In genomic region chr6:124965747-124966146, GRCm38 (mm10) we compare ENCODE assay signal across 8 mouse cellular contexts. TPM values are rescaled to one million over a fixed set of nuclear protein-coding genes. Genes with fewer than 3 reads are reported as not detected.
DNase-seq lines count a peak whose midpoint lies in the region; ATAC-seq and TF ChIP-seq lines count a peak whose summit lies in the region.

No protein-coding gene starts in this region.

- peak; percentile 7 for DNase-seq in heart, postnatal 0 days (ENCODE audit: low spot score)
- DNase-seq in heart, postnatal 4 days, result no peak
- DNase-seq in ES-E14 (ENCODE audit: low read depth, low spot score), result no peak
- peak; percentile 58 for DNase-seq in forebrain, embryonic 11.5 days (ENCODE audit: low spot score)
- no peak for DNase-seq in adrenal gland, postnatal 25 days
- no peak for DNase-seq in right cerebral cortex, postnatal 14 days
- no peak for DNase-seq in cerebellum, adult 18-20 months

- in situ Hi-C loops in ES-E14 (cut with MboI; ENCODE audit: low sequenced_read_pairs in 2 of 2, unreplicated experiment in 2 of 2), result no loop called here

- peak overlapping the region; percentile 77 for H3K4me2 ChIP-seq in heart, postnatal 0 days (ENCODE audit: low read depth, low read length)
- peak overlapping the region; percentile 92 for H3K4me2 ChIP-seq in forebrain, embryonic 11.5 days (ENCODE audit: low read depth, low read length, severe bottlenecking)
- H3K4me2 ChIP-seq in liver, embryonic 16.5 days (ENCODE audit: low read depth, low read length), result peak overlapping the region; percentile 96

- no peaks in the 10 kb centered on the region for H3K27me3 ChIP-seq in heart, postnatal 0 days (ENCODE audit: control insufficient read depth, insufficient read depth, low read length)
- no peaks in the 10 kb centered on the region for H3K27me3 ChIP-seq in forebrain, embryonic 11.5 days (ENCODE audit: control insufficient read depth, insufficient read depth, low read length)
- no peaks in the 10 kb centered on the region for H3K27me3 ChIP-seq in liver, embryonic 16.5 days (ENCODE audit: control insufficient read depth, insufficient read depth, low read depth, low read length)

- TF ChIP-seq EP300 in heart, postnatal 0 days (IDR thresholded peaks at IDR 0.05; ENCODE audit: low read depth), result no peak

- no peak for TF ChIP-seq CTCF in heart, postnatal 0 days (IDR thresholded peaks at IDR 0.05; ENCODE audit: low read depth)

- no peaks in the 10 kb centered on the region for H3K9me3 ChIP-seq in heart, postnatal 0 days (replicated peaks; ENCODE audit: control insufficient read depth, low read length)
- H3K9me3 ChIP-seq in ES-E14 (ENCODE audit: control insufficient read depth, insufficient read depth, low read depth, low read length), result no peaks in the 10 kb centered on the region
- H3K9me3 ChIP-seq in forebrain, embryonic 11.5 days (ENCODE audit: control insufficient read depth, low read length), result no peaks in the 10 kb centered on the region
- H3K9me3 ChIP-seq in liver, embryonic 16.5 days (replicated peaks; ENCODE audit: control insufficient read depth, low read length), result no peaks in the 10 kb centered on the region

- WGBS in heart, postnatal 0 days, result 10% methylated on average over 15 of the region's 15 CpGs
- WGBS in forebrain, embryonic 11.5 days, result 15% methylated on average over 15 of the region's 15 CpGs
- WGBS in liver, embryonic 16.5 days (ENCODE audit: insufficient replicate concordance), result 2% methylated on average over 15 of the region's 15 CpGs

- peaks cover 13% of the 10 kb centered on the region for H3K4me1 ChIP-seq in heart, postnatal 0 days (ENCODE audit: control insufficient read depth, insufficient read depth)
- peaks cover 0 to 2% of the 10 kb centered on the region in 2 experiments; a peak in 1 of 4 replicates for H3K4me1 ChIP-seq in ES-E14 (ENCODE audit: control insufficient read depth in 2 of 2, insufficient read depth in 2 of 2, low read length in 2 of 2, poor library complexity in 1 of 2)
- H3K4me1 ChIP-seq in forebrain, embryonic 11.5 days (replicated peaks; ENCODE audit: control insufficient read depth, insufficient read depth, low read length), result peaks cover 7% of the 10 kb centered on the region; the same call in 1 of the 2 replicates
- peaks cover 18% of the 10 kb centered on the region for H3K4me1 ChIP-seq in liver, embryonic 16.5 days (ENCODE audit: control insufficient read depth, low read depth, low read length)

- peak overlapping the region; percentile 87 for H3K27ac ChIP-seq in heart, postnatal 0 days (ENCODE audit: low read depth)
- peak overlapping the region; percentile 86 for H3K27ac ChIP-seq in ES-E14 (ENCODE audit: insufficient read depth, low read depth, low read length, poor library complexity, severe bottlenecking)
- peak overlapping the region; percentile 83 for H3K27ac ChIP-seq in forebrain, embryonic 11.5 days (ENCODE audit: low read depth, low read length)
- peak overlapping the region; percentile 84 for H3K27ac ChIP-seq in liver, embryonic 16.5 days (ENCODE audit: low read length)

- peak overlapping the region; percentile 69 for H3K4me3 ChIP-seq in heart, postnatal 0 days (ENCODE audit: low read depth, low read length)
- peak overlapping the region; percentile 84 to 91 for H3K4me3 ChIP-seq in ES-E14 (ENCODE audit: insufficient read depth in 1 of 2, low read depth in 1 of 2, low read length in 2 of 2, poor library complexity in 1 of 2, severe bottlenecking in 1 of 2)
- peak overlapping the region; percentile 78 for H3K4me3 ChIP-seq in forebrain, embryonic 11.5 days (ENCODE audit: low read depth, low read length)
- H3K4me3 ChIP-seq in liver, embryonic 16.5 days (ENCODE audit: low read depth, low read length), result peak overlapping the region; percentile 89

- H3K9ac ChIP-seq in heart, postnatal 0 days (replicated peaks; ENCODE audit: low read depth, low read length), result peak overlapping the region; percentile 68
- H3K9ac ChIP-seq in ES-E14 (ENCODE audit: insufficient read depth, low read depth, low read length, poor library complexity, severe bottlenecking), result peak overlapping the region; percentile 99
- peak overlapping the region; percentile 95 for H3K9ac ChIP-seq in forebrain, embryonic 11.5 days (ENCODE audit: low read length)
- peak overlapping the region; percentile 87 for H3K9ac ChIP-seq in liver, embryonic 16.5 days (ENCODE audit: low read depth, low read length)

- peaks cover 11% of the 10 kb centered on the region for H3K36me3 ChIP-seq in heart, postnatal 0 days (replicated peaks; ENCODE audit: control insufficient read depth, insufficient read depth, low read length)
- peaks cover 17% of the 10 kb centered on the region for H3K36me3 ChIP-seq in ES-E14 (ENCODE audit: control insufficient read depth, insufficient read depth, low read length, poor library complexity, severe bottlenecking)
- H3K36me3 ChIP-seq in forebrain, embryonic 11.5 days (ENCODE audit: control insufficient read depth, insufficient read depth, low read length), result peaks cover under 1% of the 10 kb centered on the region; the same call in 1 of the 2 replicates
- H3K36me3 ChIP-seq in liver, embryonic 16.5 days (ENCODE audit: control insufficient read depth, insufficient read depth), result no peaks in the 10 kb centered on the region

- no peak for ATAC-seq in heart, postnatal 0 days (ENCODE audit: insufficient read depth, low read depth)
- no peak for ATAC-seq in forebrain, embryonic 11.5 days (replicated peaks; ENCODE audit: low FRiP score)
- no peak for ATAC-seq in liver, embryonic 16.5 days (ENCODE audit: low read depth)

TF ChIP-seq in ES-E14, 5 proteins besides CTCF, POLR2A, EP300 and RAD21:
- TF ChIP-seq MAFK (IDR thresholded peaks at IDR 0.05; ENCODE audit: insufficient read depth, low read depth, low read length) (no peak), ZNF384 (IDR thresholded peaks at IDR 0.05; ENCODE audit: low read depth, low read length) (no peak), HCFC1 (IDR thresholded peaks at IDR 0.05; ENCODE audit: borderline replicate concordance, insufficient read depth, low read length) (no peak), ZC3H11A (IDR thresholded peaks at IDR 0.05; ENCODE audit: borderline replicate concordance, low read depth, low read length) (no peak), CHD2 (IDR thresholded peaks at IDR 0.05; ENCODE audit: low read depth, low read length) (no peak)

RNA-seq across cellular contexts. Expression of gene Cops7a, which starts 0.4 kb away (rescaled TPM):
- 203 and 241 TPM in 2 replicates for total RNA-seq in heart, postnatal 0 days (2014; rRNA removed; ENCODE audit: low replicate concordance)
- 130 and 134 TPM in 2 replicates for polyA plus RNA-seq in heart, postnatal 0 days (2015; fragmentation: Nextera tagmentation; extraction: Ambion mirVana)
- total RNA-seq in heart, postnatal 4 days (2021), result 100 to 1,000 TPM; 107 to 110 TPM
- 138 and 141 TPM in 2 replicates for total RNA-seq in ES-E14 (2012; rRNA removed)
- 111 and 122 TPM in 2 replicates for polyA plus RNA-seq in forebrain, embryonic 11.5 days (2014; fragmentation: Nextera tagmentation; extraction: Ambion mirVana)
- 44.4 and 49.6 TPM in 2 replicates for polyA plus RNA-seq in liver, embryonic 16.5 days (2015; fragmentation: Nextera tagmentation; extraction: Ambion mirVana)
- 172 and 177 TPM in 2 replicates for total RNA-seq in adrenal gland, postnatal 25 days (2021)

RNA-seq across cellular contexts. Expression of gene Pianp, which starts 30.7 kb away (rescaled TPM):
- not detected in 2 replicates for total RNA-seq in heart, postnatal 0 days (2014; rRNA removed; ENCODE audit: low replicate concordance)
- 0.37 TPM in 2 replicates for polyA plus RNA-seq in heart, postnatal 0 days (2015; fragmentation: Nextera tagmentation; extraction: Ambion mirVana)
- 1 to 10 TPM in 1 of 2 experiments, under 1 TPM in 1; 0.69 to 1.5 TPM for total RNA-seq in heart, postnatal 4 days (2021)
- total RNA-seq in ES-E14 (2012; rRNA removed), result 2.9 and 6.1 TPM in 2 replicates
- polyA plus RNA-seq in forebrain, embryonic 11.5 days (2014; fragmentation: Nextera tagmentation; extraction: Ambion mirVana), result 2.5 TPM in 2 replicates
- 0.05 and 0.11 TPM in 2 replicates for polyA plus RNA-seq in liver, embryonic 16.5 days (2015; fragmentation: Nextera tagmentation; extraction: Ambion mirVana)
- total RNA-seq in adrenal gland, postnatal 25 days (2021), result 1.2 and 2.1 TPM in 2 replicates

RNA-seq across cellular contexts. Expression of gene Mlf2, which starts 34.6 kb away (rescaled TPM):
- 333 and 532 TPM in 2 replicates for total RNA-seq in heart, postnatal 0 days (2014; rRNA removed; ENCODE audit: low replicate concordance)
- 296 and 298 TPM in 2 replicates for polyA plus RNA-seq in heart, postnatal 0 days (2015; fragmentation: Nextera tagmentation; extraction: Ambion mirVana)
- 100 to 1,000 TPM; 237 to 239 TPM for total RNA-seq in heart, postnatal 4 days (2021)
- 179 and 196 TPM in 2 replicates for total RNA-seq in ES-E14 (2012; rRNA removed)
- polyA plus RNA-seq in forebrain, embryonic 11.5 days (2014; fragmentation: Nextera tagmentation; extraction: Ambion mirVana), result 450 and 480 TPM in 2 replicates
- 103 and 110 TPM in 2 replicates for polyA plus RNA-seq in liver, embryonic 16.5 days (2015; fragmentation: Nextera tagmentation; extraction: Ambion mirVana)
- 271 and 277 TPM in 2 replicates for total RNA-seq in adrenal gland, postnatal 25 days (2021)

RNA-seq across cellular contexts. Expression of gene Zfp384, which starts 43.2 kb away (rescaled TPM):
- 18.4 and 20.4 TPM in 2 replicates for total RNA-seq in heart, postnatal 0 days (2014; rRNA removed; ENCODE audit: low replicate concordance)
- polyA plus RNA-seq in heart, postnatal 0 days (2015; fragmentation: Nextera tagmentation; extraction: Ambion mirVana), result 5.4 and 5.5 TPM in 2 replicates
- total RNA-seq in heart, postnatal 4 days (2021), result 10 to 100 TPM; 28.5 to 30.7 TPM
- total RNA-seq in ES-E14 (2012; rRNA removed), result 25.1 and 25.6 TPM in 2 replicates
- polyA plus RNA-seq in forebrain, embryonic 11.5 days (2014; fragmentation: Nextera tagmentation; extraction: Ambion mirVana), result 9.0 and 10.2 TPM in 2 replicates
- polyA plus RNA-seq in liver, embryonic 16.5 days (2015; fragmentation: Nextera tagmentation; extraction: Ambion mirVana), result 3.5 and 3.6 TPM in 2 replicates
- 59.6 and 61.3 TPM in 2 replicates for total RNA-seq in adrenal gland, postnatal 25 days (2021)

RNA-seq across cellular contexts. Expression of gene Ptms, which starts 45.8 kb away (rescaled TPM):
- total RNA-seq in heart, postnatal 0 days (2014; rRNA removed; ENCODE audit: low replicate concordance), result 323 and 565 TPM in 2 replicates
- polyA plus RNA-seq in heart, postnatal 0 days (2015; fragmentation: Nextera tagmentation; extraction: Ambion mirVana), result 221 and 246 TPM in 2 replicates
- total RNA-seq in heart, postnatal 4 days (2021), result 100 to 1,000 TPM; 549 to 587 TPM
- 66.7 and 67.4 TPM in 2 replicates for total RNA-seq in ES-E14 (2012; rRNA removed)
- polyA plus RNA-seq in forebrain, embryonic 11.5 days (2014; fragmentation: Nextera tagmentation; extraction: Ambion mirVana), result 369 and 455 TPM in 2 replicates
- 42.3 and 49.6 TPM in 2 replicates for polyA plus RNA-seq in liver, embryonic 16.5 days (2015; fragmentation: Nextera tagmentation; extraction: Ambion mirVana)
- 790 and 858 TPM in 2 replicates for total RNA-seq in adrenal gland, postnatal 25 days (2021)

Comparison
In these comparisons a context has a peak if more than half of its experiments do, and no peak if none do; other contexts are left out.
1. DNase-seq: peak in heart, postnatal 0 days (single experiment) and forebrain, embryonic 11.5 days (single experiment); none in heart, postnatal 4 days (single experiment), ES-E14 (single experiment), adrenal gland, postnatal 25 days (single experiment), right cerebral cortex, postnatal 14 days (single experiment) and cerebellum, adult 18-20 months (0 of 2).
2. Peak in every context shown above with its lines, with median percentiles within 50 percentile points of each other: H3K27ac ChIP-seq, H3K4me2 ChIP-seq, H3K4me3 ChIP-seq and H3K9ac ChIP-seq.